Mouse (Mus musculus): ENCODE measurements around the gene Zdhhc17.

- TF ChIP-seq CTCF (IDR thresholded peaks at IDR 0.05; ENCODE audit: control insufficient read depth, insufficient read depth, insufficient read length): no peak
- TF ChIP-seq MAX (IDR thresholded peaks at IDR 0.05): no peak
- no peak for TF ChIP-seq MYOG (IDR thresholded peaks at IDR 0.05; ENCODE audit: control insufficient read depth, extremely low read depth, insufficient read length)
- TF ChIP-seq USF1 (IDR thresholded peaks at IDR 0.05; ENCODE audit: low read depth): no peak
- no peak for TF ChIP-seq CEBPB (IDR thresholded peaks at IDR 0.05; ENCODE audit: low read depth)
Measured at GRCm38 (mm10) chr10:111013265-111013664, 3.3 kb upstream of the Zdhhc17 start.
